Comparison of ENCODE assay signal across 8 mouse cellular contexts in the genomic region with DNA sequence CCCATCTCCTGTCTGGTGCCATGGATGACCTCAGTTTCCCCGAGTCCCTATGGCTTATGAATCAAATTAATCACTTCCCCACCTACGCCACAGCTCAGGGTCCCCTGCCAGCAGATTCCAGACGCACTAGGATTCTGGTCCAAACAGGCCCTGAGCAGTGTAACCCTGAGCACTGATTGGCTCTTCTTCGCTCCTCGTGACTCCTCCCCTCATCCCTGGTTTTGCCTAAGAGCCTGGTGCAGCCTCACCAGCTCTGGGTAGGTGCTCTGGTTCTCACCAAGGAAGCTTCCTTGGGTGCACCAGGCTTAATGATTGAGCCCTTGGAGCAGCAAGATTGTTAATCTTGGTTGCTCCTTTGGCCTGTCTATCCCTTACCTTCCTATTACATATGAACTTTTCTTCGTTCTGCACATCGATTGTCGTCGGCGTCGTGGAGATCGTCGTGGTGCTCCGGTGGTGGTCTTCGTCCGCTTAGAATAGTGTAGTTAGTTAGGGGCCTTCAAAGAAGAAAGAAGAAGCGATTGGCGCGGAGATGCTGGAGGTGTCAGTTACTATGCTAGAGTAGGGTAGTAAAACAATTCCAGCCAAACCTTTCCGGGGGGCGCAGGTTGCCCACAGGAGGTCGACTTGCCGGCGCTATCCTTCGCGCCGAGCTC. TPM values are rescaled to one million over a fixed set of nuclear protein-coding genes. Genes with fewer than 3 reads are reported as not detected.
A peak's percentile ranks its signal among the peaks of the same experiment; 100 is the strongest.
DNase-seq lines count a peak whose midpoint lies in the region; ATAC-seq lines count a peak whose summit lies in the region.

A gene (plus strand): TSS at position 256 of the 656 bp plus-strand sequence.

- no peak within 1 kb of the TSS for H3K9ac ChIP-seq in heart, embryonic 15.5 days
- H3K9ac ChIP-seq in hindbrain, embryonic 15.5 days, result peak within 1 kb of the TSS; percentile 47
- H3K9ac ChIP-seq in limb, embryonic 15.5 days, result no peak within 1 kb of the TSS

- H3K27me3 ChIP-seq in heart, embryonic 15.5 days, result peaks cover 26% of the 10 kb centered on the region
- peaks cover 13% of the 10 kb centered on the region; the same call in 1 of the 2 replicates for H3K27me3 ChIP-seq in hindbrain, embryonic 15.5 days
- peaks cover 36% of the 10 kb centered on the region for H3K27me3 ChIP-seq in limb, embryonic 15.5 days

- ATAC-seq in heart, embryonic 15.5 days (replicated peaks; ENCODE audit: insufficient number of reproducible peaks, insufficient read depth, low FRiP score, low read depth), result no peak
- peak; percentile 87 for ATAC-seq in hindbrain, embryonic 15.5 days (ENCODE audit: low FRiP score, low read depth)
- ATAC-seq in limb, embryonic 15.5 days (ENCODE audit: insufficient number of reproducible peaks, low FRiP score, low TSS enrichment, low read depth), result no peak

- WGBS in heart, embryonic 15.5 days, result 19% methylated on average over 27 of the region's 27 CpGs
- 22% methylated on average over 27 of the region's 27 CpGs for WGBS in hindbrain, embryonic 15.5 days
- WGBS in limb, embryonic 15.5 days, result 32% methylated on average over 27 of the region's 27 CpGs

- no peak within 1 kb of the TSS for H3K27ac ChIP-seq in heart, embryonic 15.5 days
- H3K27ac ChIP-seq in hindbrain, embryonic 15.5 days (replicated peaks), result peak within 1 kb of the TSS; percentile 61; the same call in 1 of the 2 replicates
- no peak within 1 kb of the TSS for H3K27ac ChIP-seq in limb, embryonic 15.5 days

- H3K4me1 ChIP-seq in heart, embryonic 15.5 days (replicated peaks), result no peaks in the 10 kb centered on the region
- 0 out of 2 replicates have a peak, but pooled peaks cover 4% of the 10 kb centered on the region for H3K4me1 ChIP-seq in hindbrain, embryonic 15.5 days (replicated peaks)
- 0 out of 2 replicates have a peak, but pooled peaks cover 2% of the 10 kb centered on the region for H3K4me1 ChIP-seq in limb, embryonic 15.5 days

- peak within 1 kb of the TSS; percentile 35 for H3K4me3 ChIP-seq in heart, embryonic 15.5 days
- peak within 1 kb of the TSS; percentile 51 for H3K4me3 ChIP-seq in hindbrain, embryonic 15.5 days
- peak within 1 kb of the TSS; percentile 26 for H3K4me3 ChIP-seq in limb, embryonic 15.5 days

- no peaks in the 10 kb centered on the region for H3K36me3 ChIP-seq in heart, embryonic 15.5 days
- H3K36me3 ChIP-seq in hindbrain, embryonic 15.5 days, result no peaks in the 10 kb centered on the region
- no peaks in the 10 kb centered on the region for H3K36me3 ChIP-seq in limb, embryonic 15.5 days

- DNase-seq in heart, adult 18-20 months, result no peak
- DNase-seq in brain, adult 2 months (ENCODE audit: low read depth, low spot score), result peak; percentile 82
- no peak for DNase-seq in B cell, adult 2 months
- no peak for DNase-seq in thymus, postnatal 14 days
- no peak for DNase-seq in adrenal gland, postnatal 4 days (ENCODE audit: low spot score in 2 of 2)

- no peaks in the 10 kb centered on the region for H3K9me3 ChIP-seq in heart, embryonic 15.5 days (replicated peaks)
- H3K9me3 ChIP-seq in hindbrain, embryonic 15.5 days, result no peaks in the 10 kb centered on the region
- no peaks in the 10 kb centered on the region for H3K9me3 ChIP-seq in limb, embryonic 15.5 days

- H3K4me2 ChIP-seq in heart, embryonic 15.5 days, result peak within 1 kb of the TSS; percentile 62
- peak within 1 kb of the TSS; percentile 76 for H3K4me2 ChIP-seq in hindbrain, embryonic 15.5 days
- peak within 1 kb of the TSS; percentile 43 for H3K4me2 ChIP-seq in limb, embryonic 15.5 days

RNA-seq across cellular contexts. Expression of the gene that starts here (rescaled TPM):
- polyA plus RNA-seq in heart, embryonic 15.5 days (2015; fragmentation: Nextera tagmentation; extraction: Ambion mirVana), result not detected in 2 replicates
- not detected for total RNA-seq in heart, adult 18-20 months (2021)
- 10.6 and 11.7 TPM in 2 replicates for polyA plus RNA-seq in hindbrain, embryonic 15.5 days (2015; fragmentation: Nextera tagmentation; extraction: Ambion mirVana)
- 0.10 and 0.13 TPM in 2 replicates for polyA plus RNA-seq in limb, embryonic 15.5 days (2015; fragmentation: Nextera tagmentation; extraction: Ambion mirVana)
- under 1 TPM in 1 of 2 experiments, not detected in 1; 0.11 TPM for total RNA-seq in adrenal gland, postnatal 4 days (2021)

Comparison
In these comparisons a context has a peak if more than half of its experiments do, and no peak if none do; other contexts are left out.
1. RNA of the gene that starts here (polyA plus RNA-seq): 10.6 to 11.7 TPM in hindbrain, embryonic 15.5 days; 0.10 to 0.13 TPM in limb, embryonic 15.5 days and not detected in heart, embryonic 15.5 days; every median in the first group is over 10 times any median in the second.
2. Peak in every context shown above with its lines, with median percentiles within 50 percentile points of each other: H3K4me2 ChIP-seq and H3K4me3 ChIP-seq.